Mouse (Mus musculus): ENCODE results near the gene Dctn1.
"Not testable (repeated sequence)": the region's sequence is repeated elsewhere in the genome, so short reads cannot be mapped to it uniquely, and the experiment has no call there.

Dctn1 gene

GRCm38 (mm10) chr6:83136881-83137575 lies 28.7 kb upstream of the Dctn1 start:
- peak; percentile 70 for DNase-seq

- DNase-seq: peak; percentile 89
Measured at GRCm38 (mm10) chr6:83137576-83137950, 28.2 kb upstream of the Dctn1 start.

- peak; percentile 36 for DNase-seq
Measured at GRCm38 (mm10) chr6:83138056-83138455, 27.7 kb upstream of the Dctn1 start.

- no peak for DNase-seq
Measured at GRCm38 (mm10) chr6:83140044-83140443, 25.7 kb upstream of the Dctn1 start.

- DNase-seq: no peak
Measured at GRCm38 (mm10) chr6:83141636-83142035, 24.1 kb upstream of the Dctn1 start.

- DNase-seq: no peak
Measured at GRCm38 (mm10) chr6:83142211-83142731, 23.4 kb upstream of the Dctn1 start.

- no peak for DNase-seq
Measured at GRCm38 (mm10) chr6:83142886-83143285, 22.8 kb upstream of the Dctn1 start.

- no peak for DNase-seq
Measured at GRCm38 (mm10) chr6:83145209-83145608, 20.5 kb upstream of the Dctn1 start.

- no peak for DNase-seq
Measured at GRCm38 (mm10) chr6:83145805-83146204, 19.9 kb upstream of the Dctn1 start.

GRCm38 (mm10) chr6:83147280-83147679 lies 18.4 kb upstream of the Dctn1 start:
- no peak for DNase-seq

- DNase-seq: no peak
Measured at GRCm38 (mm10) chr6:83151721-83152120, 14.0 kb upstream of the Dctn1 start.

- DNase-seq: no peak
Measured at GRCm38 (mm10) chr6:83153038-83153437, 12.7 kb upstream of the Dctn1 start.

GRCm38 (mm10) chr6:83153485-83153884 lies 12.2 kb upstream of the Dctn1 start:
- DNase-seq: no peak

GRCm38 (mm10) chr6:83155552-83156238 lies 10.0 kb upstream of the Dctn1 start:
- no peak for DNase-seq

GRCm38 (mm10) chr6:83156259-83156684 lies 9.4 kb upstream of the Dctn1 start, which contains the start of the genes Wdr54 and 1700003E16Rik:
TSS of gene Wdr54 (minus strand) at chr6:83156397.
TSS of gene 1700003E16Rik (plus strand) at chr6:83156404.
- DNase-seq: no peak

GRCm38 (mm10) chr6:83159456-83159855 lies 6.3 kb upstream of the Dctn1 start:
- not testable (repeated sequence) for DNase-seq

- DNase-seq: no peak
Measured at GRCm38 (mm10) chr6:83161442-83161841, 4.3 kb upstream of the Dctn1 start.

GRCm38 (mm10) chr6:83161921-83162641 lies 3.6 kb upstream of the Dctn1 start:
- DNase-seq: peak; percentile 78

- peak; percentile 56 for DNase-seq
Measured at GRCm38 (mm10) chr6:83162701-83163100, 3.0 kb upstream of the Dctn1 start.

- DNase-seq: no peak
Measured at GRCm38 (mm10) chr6:83165026-83165606, 604 bp upstream of the Dctn1 start.

- DNase-seq: no peak
Measured at GRCm38 (mm10) chr6:83166243-83166630, 517 bp downstream of the Dctn1 start.

- peak; percentile 54 for DNase-seq
Measured at GRCm38 (mm10) chr6:83169872-83170271, 4.2 kb downstream of the Dctn1 start.

- DNase-seq: no peak
Measured at GRCm38 (mm10) chr6:83171063-83171462, 5.3 kb downstream of the Dctn1 start.

Data from kidney, adult 11 months (tissue).